Mouse (Mus musculus) Muller cell, postnatal 12 days (primary cell): ENCODE data around the gene Pkp1.

Source experiments
- DNase-seq: peaks from one replicate; pipeline ENCODE4 v3.0.0-alpha.2; 2015; ENCODE audit errors: inconsistent ontology term

Gene Pkp1

DNA sequence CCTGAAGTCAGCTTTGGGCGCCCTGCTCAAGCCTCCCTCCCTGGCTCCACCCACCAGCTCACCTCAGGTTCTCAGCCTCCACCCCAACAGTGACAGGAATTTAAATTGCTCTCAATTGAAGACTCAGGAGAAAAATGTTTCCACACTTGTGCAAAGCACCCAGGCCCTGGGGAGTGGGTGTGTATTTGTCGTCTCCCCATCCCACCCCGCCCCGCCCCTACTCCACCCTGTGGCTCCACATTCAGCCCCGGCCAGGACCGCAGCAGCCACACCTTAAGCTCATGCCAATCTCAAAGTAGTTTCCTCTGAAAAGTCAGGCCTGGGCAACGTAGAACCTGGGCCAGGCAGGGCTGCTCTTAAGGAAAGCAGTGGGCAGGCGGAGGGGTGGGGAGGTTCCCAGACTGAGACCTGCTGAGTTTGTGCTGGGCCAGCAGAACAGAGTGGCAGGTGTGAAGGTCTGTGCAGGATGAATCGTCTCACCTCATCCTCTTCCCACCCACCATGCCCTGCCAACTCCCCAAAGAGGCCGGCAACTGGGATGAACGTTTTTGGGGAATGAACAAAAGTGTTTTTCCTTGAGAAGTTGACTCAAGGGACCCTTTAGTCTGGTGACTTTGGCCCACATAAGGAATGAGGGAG is 61.8 kb downstream of the Pkp1 start:
- no peak for DNase-seq

GRCm38 (mm10) chr1:135856070-135856469 is 62.9 kb downstream of the Pkp1 start:
- no peak for DNase-seq

GRCm38 (mm10) chr1:135855344-135855687 is 63.7 kb downstream of the Pkp1 start:
- no peak for DNase-seq

- DNase-seq, result no peak
Observed at GRCm38 (mm10) chr1:135854591-135855343, 64.2 kb downstream of the Pkp1 start.

DNA sequence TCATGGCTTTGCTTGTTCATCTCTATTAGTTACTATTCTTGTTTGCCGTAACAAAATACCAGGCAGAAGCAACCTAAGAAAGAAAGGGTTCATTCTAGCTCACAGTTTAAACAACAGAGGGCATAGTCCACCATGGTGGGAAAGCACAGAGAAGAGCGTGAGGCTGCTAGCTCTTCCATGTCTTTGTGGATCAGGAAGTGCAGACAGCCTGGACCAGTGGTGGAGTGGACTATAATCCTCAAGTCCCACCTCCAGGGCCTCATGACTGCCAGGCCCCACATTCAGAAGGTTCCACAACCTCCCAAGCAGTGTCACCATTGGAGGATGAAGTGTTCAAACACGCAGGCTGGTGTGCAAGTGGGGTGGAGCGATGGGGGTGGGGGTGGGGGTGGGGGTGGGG is 65.8 kb downstream of the Pkp1 start:
- no peak for DNase-seq

DNA sequence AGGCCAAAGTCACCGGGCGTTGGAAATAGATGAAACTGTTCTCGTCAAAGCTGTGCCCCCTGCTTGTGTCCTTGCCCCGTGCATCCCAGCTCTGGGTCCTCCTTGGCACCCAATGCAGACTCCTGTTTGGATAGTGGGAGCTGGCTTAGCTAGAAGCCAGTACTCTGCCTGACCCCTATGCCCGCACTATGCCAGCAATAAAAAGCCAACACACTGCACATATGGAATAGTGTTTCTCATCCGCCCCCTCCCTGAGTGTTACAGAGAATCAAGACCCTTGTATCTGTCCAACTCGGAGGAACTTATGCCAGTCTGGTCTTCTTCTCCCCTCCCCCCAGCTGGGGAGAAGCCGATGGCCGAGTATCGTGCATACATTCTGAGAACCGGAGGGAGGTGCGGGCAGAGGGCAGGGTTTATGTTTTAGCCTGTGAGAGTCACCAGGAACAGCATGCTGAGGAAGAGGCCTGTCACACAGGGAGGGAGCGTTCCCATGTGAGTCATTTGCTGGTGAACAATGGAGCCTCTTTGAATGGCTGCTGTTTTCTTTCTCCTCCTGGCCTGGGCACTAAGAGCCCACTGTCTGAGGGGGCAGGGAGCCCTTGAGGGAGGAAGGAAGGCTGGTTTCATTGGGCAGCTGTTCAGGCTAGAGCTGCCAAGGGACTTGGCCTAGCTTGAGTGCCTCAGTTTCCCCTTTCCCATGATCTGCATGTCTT is 66.8 kb downstream of the Pkp1 start:
- DNase-seq, result peak; percentile 91

DNA sequence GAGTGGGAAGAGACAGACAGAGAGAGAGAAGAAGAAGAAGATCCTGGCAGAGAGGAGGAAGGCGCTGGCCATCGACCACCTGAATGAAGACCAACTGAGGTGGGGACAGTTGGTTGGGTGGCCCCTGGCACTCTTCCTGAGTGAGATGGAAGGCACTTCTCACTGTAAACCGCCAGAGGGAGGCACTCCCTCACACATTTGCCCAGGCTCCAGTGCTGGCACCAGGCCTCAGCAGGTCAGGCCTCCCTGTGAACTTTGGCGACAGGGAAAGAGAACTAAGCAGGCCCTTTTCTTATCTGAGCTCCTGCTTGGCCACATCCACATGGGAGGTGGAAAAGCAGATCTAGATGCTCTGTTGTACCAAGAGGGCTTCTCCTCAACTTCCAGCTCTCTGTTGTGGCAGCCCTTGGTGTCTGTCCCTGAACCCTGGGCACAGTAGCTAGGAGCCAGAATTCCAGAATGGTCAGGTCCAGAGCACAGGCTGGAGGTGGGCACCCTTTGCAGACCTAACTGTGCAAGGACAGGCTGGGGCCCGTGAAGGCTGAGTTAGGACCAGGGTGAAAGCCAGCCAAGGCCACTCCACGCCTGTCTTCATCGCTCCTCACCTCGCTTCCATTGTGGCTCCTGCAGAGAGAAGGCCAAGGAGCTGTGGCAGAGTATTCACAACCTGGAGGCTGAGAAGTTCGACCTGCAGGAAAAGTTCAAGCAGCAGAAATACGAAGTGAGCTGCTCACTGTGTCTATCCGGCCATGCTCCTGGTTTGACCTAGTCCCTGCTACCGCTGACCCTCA is 68.1 kb downstream of the Pkp1 start:
- peak; percentile 60 for DNase-seq

DNA sequence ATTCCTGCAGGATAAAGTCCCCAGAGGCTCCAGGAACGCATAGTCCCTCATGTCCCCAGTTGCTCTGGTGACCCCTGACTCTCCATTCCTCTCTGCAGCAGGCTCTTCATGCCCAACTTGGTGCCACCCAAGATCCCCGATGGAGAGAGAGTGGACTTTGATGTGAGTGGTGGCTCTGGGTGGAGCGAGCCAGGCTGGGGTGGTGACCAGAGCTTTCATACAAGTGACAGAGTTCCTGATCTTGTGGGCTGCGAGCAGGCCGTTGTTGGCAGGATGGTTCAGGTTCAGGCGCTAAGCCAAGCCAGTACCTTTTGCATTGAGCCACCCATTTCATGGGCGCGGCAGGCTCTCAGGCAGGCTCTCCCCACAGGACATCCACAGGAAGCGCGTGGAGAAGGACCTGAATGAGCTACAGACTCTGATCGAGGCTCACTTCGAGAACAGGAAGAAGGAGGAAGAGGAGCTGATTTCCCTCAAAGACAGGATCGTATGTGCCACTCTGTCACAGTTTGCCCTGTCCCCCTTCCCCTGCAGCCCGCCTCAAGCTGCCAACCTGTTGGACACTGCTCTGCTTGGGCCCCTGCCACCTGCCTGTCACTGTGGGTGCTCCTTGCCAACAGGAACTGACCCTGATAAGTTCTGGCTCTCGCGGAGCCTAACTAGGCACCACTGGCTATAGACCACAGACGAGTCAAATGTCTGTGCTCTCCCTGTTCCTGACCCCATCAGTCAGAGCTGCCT is 71.2 kb downstream of the Pkp1 start:
- no peak for DNase-seq

- peak; percentile 55 for DNase-seq
Observed at GRCm38 (mm10) chr1:135847139-135847562, 71.9 kb downstream of the Pkp1 start.

- DNase-seq, result no peak
Observed at GRCm38 (mm10) chr1:135846632-135847031, 72.4 kb downstream of the Pkp1 start.

GRCm38 (mm10) chr1:135844481-135844880 is 74.5 kb downstream of the Pkp1 start:
- no peak for DNase-seq

- DNase-seq, result no peak
Observed at GRCm38 (mm10) chr1:135843519-135844262, 75.3 kb downstream of the Pkp1 start.

DNA sequence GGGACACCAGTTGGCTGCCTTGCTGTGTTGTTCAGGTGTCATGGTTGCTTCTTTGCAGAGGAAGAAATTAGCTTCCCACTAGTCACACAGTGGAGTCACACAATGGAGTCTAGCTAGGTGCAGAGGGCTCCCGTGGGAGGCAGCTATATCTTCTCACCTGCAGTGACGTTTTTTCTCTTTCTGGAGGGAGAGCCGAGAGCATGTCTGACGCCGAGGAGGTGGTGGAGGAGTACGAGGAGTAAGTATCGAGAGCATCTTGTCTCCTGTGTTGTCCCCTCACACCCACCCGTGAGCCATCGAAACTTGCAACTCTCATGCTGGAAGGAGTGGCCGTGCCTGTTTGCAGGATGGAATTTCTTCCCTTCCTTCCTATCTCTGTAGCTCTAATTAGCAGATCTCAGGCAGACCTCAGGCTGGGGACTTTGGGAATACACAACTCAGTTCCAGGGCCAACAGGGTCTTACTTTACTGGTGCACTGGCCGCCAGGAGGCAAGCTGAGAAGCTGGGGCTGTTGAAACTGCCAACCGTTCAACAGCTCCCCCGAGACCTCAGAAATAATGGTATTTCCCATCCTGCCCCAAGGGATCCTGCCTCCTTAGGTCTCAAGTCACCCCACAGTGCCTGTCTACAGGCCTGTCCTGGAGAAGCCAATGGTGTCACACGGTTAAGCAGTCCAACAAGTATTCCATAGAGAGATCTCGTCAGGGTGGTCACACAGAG is 78.2 kb downstream of the Pkp1 start:
- no peak for DNase-seq

DNA sequence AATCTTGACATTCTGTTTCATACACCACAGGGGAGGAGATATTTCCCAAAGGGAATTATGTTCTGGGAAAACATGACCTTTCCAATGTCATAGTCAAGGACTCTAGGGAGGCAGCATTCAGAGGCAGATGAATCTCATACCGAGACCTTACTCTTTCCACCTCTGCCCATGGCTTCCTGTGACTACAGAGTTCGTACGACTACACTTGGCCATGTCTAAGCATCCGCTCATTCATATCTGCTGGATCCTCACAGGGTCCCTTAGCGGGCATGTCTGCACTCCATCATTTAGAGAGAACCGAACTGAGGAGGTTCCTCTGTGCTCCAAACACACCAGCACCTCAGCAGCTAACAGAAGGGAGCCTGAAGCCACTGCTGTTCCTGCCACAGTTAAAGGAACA is 79.9 kb downstream of the Pkp1 start:
- no peak for DNase-seq

DNA sequence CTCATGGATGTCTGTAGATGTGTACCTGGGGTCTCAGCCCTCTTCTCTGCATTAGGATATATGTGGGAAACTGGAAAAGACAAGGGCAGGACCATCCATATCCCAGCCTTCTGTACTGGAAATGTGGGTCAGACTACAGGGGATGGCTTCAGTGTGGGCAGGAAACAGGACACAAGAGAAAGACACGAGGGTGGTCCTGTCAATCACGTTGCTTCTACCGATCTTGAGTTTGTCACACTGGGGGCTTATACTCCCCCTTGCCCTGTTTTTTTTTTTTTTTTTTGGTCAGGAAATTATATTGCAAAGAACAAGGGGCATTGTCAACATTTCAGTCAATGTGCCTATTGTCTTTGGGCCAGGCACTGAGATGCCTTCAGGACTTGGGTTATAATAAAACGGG is 80.4 kb downstream of the Pkp1 start:
- DNase-seq, result no peak

GRCm38 (mm10) chr1:135835716-135836483 is 83.1 kb downstream of the Pkp1 start, which contains the start of gene Tnnt2:
Gene Tnnt2 (plus strand): TSS chr1:135836354.
- no peak for DNase-seq

DNA sequence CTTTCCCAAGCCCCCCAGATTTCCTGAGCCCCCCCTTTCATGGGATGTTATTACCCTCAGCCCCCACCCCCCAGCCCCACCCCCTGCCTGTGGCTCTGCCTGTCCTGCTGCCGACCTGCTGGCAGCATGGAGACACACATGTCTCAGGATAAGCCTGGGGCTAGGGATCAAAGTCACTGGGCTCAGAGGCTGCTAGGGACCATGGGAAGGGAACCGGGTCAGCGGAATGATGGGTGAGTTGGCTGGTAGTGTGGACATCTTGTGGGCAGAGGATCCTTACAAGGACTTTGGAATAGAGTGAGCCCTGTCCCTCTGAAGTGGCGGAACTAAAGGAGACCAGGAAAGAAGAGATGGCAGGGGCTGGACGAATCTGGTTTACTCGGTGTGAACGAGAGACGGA is 84.0 kb downstream of the Pkp1 start:
- DNase-seq, result no peak

DNA sequence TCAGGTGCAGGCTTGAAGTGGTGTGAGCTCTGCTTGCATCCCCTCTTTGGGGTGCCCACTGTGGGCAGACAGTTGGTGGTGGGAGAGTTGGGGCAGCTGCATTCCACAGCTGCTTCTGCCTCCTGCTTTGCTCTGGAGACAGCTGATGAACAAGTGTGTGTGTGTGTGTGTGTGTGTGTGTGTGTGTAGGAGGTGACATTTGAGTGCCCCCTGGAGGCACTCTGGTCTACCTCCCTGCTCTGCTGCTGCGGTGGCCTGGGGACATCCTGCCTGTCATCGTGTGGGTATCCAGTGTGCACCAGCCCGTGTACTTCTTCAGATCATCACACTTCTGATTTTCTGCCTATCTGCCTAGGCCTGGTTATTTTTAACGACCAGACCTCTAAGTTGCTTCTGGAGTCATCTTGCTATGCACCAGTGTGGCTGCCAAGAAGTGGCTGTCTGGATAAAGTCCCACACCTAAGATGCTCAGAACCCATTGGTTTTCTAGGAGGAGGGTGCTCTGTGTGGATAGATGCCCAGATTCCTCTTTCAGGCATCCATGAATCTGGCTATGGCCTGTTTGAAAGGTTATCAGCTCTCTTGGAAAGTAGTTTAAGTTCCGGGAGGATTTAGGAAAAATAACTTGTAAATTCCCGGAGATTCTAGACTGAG is 84.7 kb downstream of the Pkp1 start:
- no peak for DNase-seq

GRCm38 (mm10) chr1:135828918-135829317 is 90.1 kb downstream of the Pkp1 start:
- DNase-seq, result peak; percentile 49
